Mouse (Mus musculus): ENCODE measurements at regions not wholly inside any gene's neighbourhood (a gene's known extent, or its start where the extent isn't known, plus 50 kb on each side); places are given as distances from the start of the nearest gene placed in this dataset.

DNA sequence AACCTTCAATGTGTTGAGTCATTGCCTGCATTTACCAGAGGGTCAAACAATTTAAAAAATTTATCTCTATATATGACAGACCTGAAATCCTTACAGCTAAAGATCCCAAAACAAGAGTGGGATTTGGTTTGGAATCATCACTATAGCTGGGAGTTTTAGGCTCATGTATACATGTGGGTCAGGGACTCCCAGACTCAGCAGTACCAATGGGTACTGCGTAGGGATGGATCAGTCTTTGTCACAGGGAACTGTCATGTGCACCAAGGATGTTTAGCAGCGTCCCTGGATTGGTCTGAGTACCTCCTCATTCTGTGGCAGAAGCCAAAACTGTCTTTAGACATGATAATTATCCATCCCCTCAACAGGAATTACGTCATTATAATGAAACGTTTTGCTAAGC, 250.2 kb upstream of the Clnk start:
- Histone ChIP-seq H3K9ac (ENCODE audit: control insufficient read depth, low read depth, low read length, poor library complexity, severe bottlenecking) (no peak overlapping the region), H3K4me3 (ENCODE audit: control insufficient read depth in 1 of 2, insufficient read depth in 1 of 2, low read depth in 2 of 2, low read length in 2 of 2) (no peak overlapping the region), H3K79me2 (ENCODE audit: control insufficient read depth, insufficient read depth, low read length, poor library complexity) (no peaks in the 10 kb centered on the region), H3K4me1 (ENCODE audit: control insufficient read depth in 1 of 2, insufficient read depth in 2 of 2, low read length in 2 of 2) (no peaks in the 10 kb centered on the region), H3K27ac (ENCODE audit: control insufficient read depth, low read depth, low read length) (no peak overlapping the region), H3K9me3 (replicated peaks; ENCODE audit: insufficient read depth, low read length) (no peaks in the 10 kb centered on the region), H3K36me3 (ENCODE audit: control insufficient read depth in 1 of 2, insufficient read depth in 2 of 2, low read length in 2 of 2) (no peaks in the 10 kb centered on the region), H3K27me3 (ENCODE audit: control insufficient read depth in 1 of 2, insufficient read depth in 2 of 2, low read length in 2 of 2) (no peaks in the 10 kb centered on the region)
- no peak for DNase-seq (ENCODE audit: low read depth, low spot score)
- TF ChIP-seq ZC3H11A (IDR thresholded peaks at IDR 0.05; ENCODE audit: low read depth, low read length), result no peak
- TF ChIP-seq ZMIZ1 (IDR thresholded peaks at IDR 0.05; ENCODE audit: low read depth, low read length), result no peak
- TF ChIP-seq POLR2AphosphoS5 (IDR thresholded peaks at IDR 0.05; ENCODE audit: borderline replicate concordance, low read depth, low read length), result no peak
- no peak for TF ChIP-seq MYC (IDR thresholded peaks at IDR 0.05; ENCODE audit: low read depth, low read length)
- no peak for TF ChIP-seq USF1 (IDR thresholded peaks at IDR 0.05; ENCODE audit: low read depth, low read length)
- TF ChIP-seq ETS1 (IDR thresholded peaks at IDR 0.05; ENCODE audit: low read depth, low read length), result no peak
- no peak for TF ChIP-seq CHD2 (IDR thresholded peaks at IDR 0.05; ENCODE audit: low read length)
- TF ChIP-seq TBP (IDR thresholded peaks at IDR 0.05; ENCODE audit: low read depth, low read length), result no peak
- no peak for TF ChIP-seq TAL1 (IDR thresholded peaks at IDR 0.05; ENCODE audit: low read length)
- no peak for TF ChIP-seq RAD21 (IDR thresholded peaks at IDR 0.05; ENCODE audit: low read depth, low read length)
- no peak for TF ChIP-seq GATA1 (IDR thresholded peaks at IDR 0.05; ENCODE audit: low read depth, low read length)
- no peak for TF ChIP-seq JUND (IDR thresholded peaks at IDR 0.05; ENCODE audit: low read depth, low read length)
- no peak for TF ChIP-seq HCFC1 (IDR thresholded peaks at IDR 0.05; ENCODE audit: low read depth, low read length)
- TF ChIP-seq POLR2AphosphoS2 (IDR thresholded peaks at IDR 0.05; ENCODE audit: low read length), result no peak
- TF ChIP-seq ZNF384 (IDR thresholded peaks at IDR 0.05; ENCODE audit: low read depth, low read length), result no peak
- no peak for TF ChIP-seq POLR2A (IDR thresholded peaks at IDR 0.05; ENCODE audit: control insufficient read depth in 1 of 2, insufficient read depth in 1 of 2, low read depth in 1 of 2, low read length in 2 of 2, poor library complexity in 1 of 2)

DNA sequence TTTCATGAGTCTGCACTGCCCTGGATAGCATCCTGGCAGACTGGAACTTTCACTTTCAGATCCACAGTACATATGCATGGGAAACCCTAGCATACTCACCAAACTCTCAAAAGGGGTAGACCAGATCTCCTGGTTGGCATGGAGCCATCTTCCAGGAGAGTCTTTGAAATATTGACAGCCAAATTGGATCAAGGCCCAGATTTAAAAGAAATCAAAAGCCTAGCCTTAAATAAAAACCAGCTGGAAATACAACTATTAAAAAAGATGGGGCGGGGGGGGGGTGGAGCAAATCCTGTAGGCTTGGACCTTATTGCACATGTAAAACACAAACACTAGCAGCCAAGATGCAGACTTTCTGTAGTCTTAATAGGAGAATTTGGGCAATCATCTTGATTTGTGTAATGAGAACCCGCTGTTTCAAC, 249.7 kb upstream of the Clnk start:
- no peak for DNase-seq (ENCODE audit: low read depth, low spot score)
- no peaks in the 10 kb centered on the region for H3K79me2 ChIP-seq (ENCODE audit: control insufficient read depth, insufficient read depth, low read length, poor library complexity)
- TF ChIP-seq SIN3A (IDR thresholded peaks at IDR 0.05; ENCODE audit: low read length), result no peak
- TF ChIP-seq USF2 (IDR thresholded peaks at IDR 0.05; ENCODE audit: borderline replicate concordance in 1 of 2, insufficient read depth in 1 of 2, low read depth in 1 of 2, low read length in 2 of 2), result no peak
- no peak for TF ChIP-seq E2F4 (IDR thresholded peaks at IDR 0.05; ENCODE audit: borderline replicate concordance, low read depth, low read length)
- TF ChIP-seq NELFE (IDR thresholded peaks at IDR 0.05; ENCODE audit: low read depth, low read length), result no peak
- no peak for TF ChIP-seq RAD21 (IDR thresholded peaks at IDR 0.05; ENCODE audit: low read depth, low read length)
- TF ChIP-seq MAX (IDR thresholded peaks at IDR 0.05; ENCODE audit: low read length), result no peak
- no peak for TF ChIP-seq USF1 (IDR thresholded peaks at IDR 0.05; ENCODE audit: low read depth, low read length)
- no peak for TF ChIP-seq RCOR1 (IDR thresholded peaks at IDR 0.05; ENCODE audit: low read depth, low read length)
- no peak for TF ChIP-seq UBTF (IDR thresholded peaks at IDR 0.05; ENCODE audit: borderline replicate concordance, insufficient read depth, low read depth, low read length)
- no peak for TF ChIP-seq POLR2AphosphoS5 (IDR thresholded peaks at IDR 0.05; ENCODE audit: borderline replicate concordance, low read depth, low read length)
- no peak for TF ChIP-seq ZMIZ1 (IDR thresholded peaks at IDR 0.05; ENCODE audit: low read depth, low read length)
- no peak for TF ChIP-seq NRF1 (IDR thresholded peaks at IDR 0.05; ENCODE audit: insufficient read depth, low read depth, low read length, poor library complexity, severe bottlenecking)
- TF ChIP-seq MAZ (IDR thresholded peaks at IDR 0.05; ENCODE audit: low read depth, low read length), result no peak
- no peak for TF ChIP-seq MYB (IDR thresholded peaks at IDR 0.05; ENCODE audit: low read depth, low read length)
- no peak for TF ChIP-seq MXI1 (IDR thresholded peaks at IDR 0.05; ENCODE audit: low read depth, low read length)
- TF ChIP-seq SMC3 (IDR thresholded peaks at IDR 0.05; ENCODE audit: low read depth, low read length), result no peak
- TF ChIP-seq POLR2AphosphoS2 (IDR thresholded peaks at IDR 0.05; ENCODE audit: low read length), result no peak

More for the DNA sequence above, 249.7 kb upstream of the Clnk start:
- no peak overlapping the region for H3K4me3 ChIP-seq (ENCODE audit: control insufficient read depth in 1 of 2, insufficient read depth in 1 of 2, low read depth in 2 of 2, low read length in 2 of 2)
- no peaks in the 10 kb centered on the region for H3K27me3 ChIP-seq (ENCODE audit: control insufficient read depth in 1 of 2, insufficient read depth in 2 of 2, low read length in 2 of 2)
- H3K9ac ChIP-seq (ENCODE audit: control insufficient read depth, low read depth, low read length, poor library complexity, severe bottlenecking), result no peak overlapping the region
- no peak overlapping the region for H3K27ac ChIP-seq (ENCODE audit: control insufficient read depth, low read depth, low read length)
- no peaks in the 10 kb centered on the region for H3K36me3 ChIP-seq (ENCODE audit: control insufficient read depth in 1 of 2, insufficient read depth in 2 of 2, low read length in 2 of 2)
- H3K4me1 ChIP-seq (ENCODE audit: control insufficient read depth in 1 of 2, insufficient read depth in 2 of 2, low read length in 2 of 2), result no peaks in the 10 kb centered on the region
- no peaks in the 10 kb centered on the region for H3K9me3 ChIP-seq (replicated peaks; ENCODE audit: insufficient read depth, low read length)
